Mouse (Mus musculus) layer of hippocampus, postnatal 25 days (tissue): ENCODE measurements around the gene Fam172a. TPM values are rescaled to one million over a fixed set of nuclear protein-coding genes. Genes with fewer than 3 reads are reported as not detected.
A peak's percentile ranks its signal among the peaks of the same experiment; 100 is the strongest.
"Not testable (repeated sequence)": the region's sequence is repeated elsewhere in the genome, so short reads cannot be mapped to it uniquely, and the experiment has no call there.

Experiments
- DNase-seq, 2 experiments: peaks; one replicate each; pipeline ENCODE4 v3.0.0; 2022; ENCODE audit warnings: mixed read lengths in 2 of 2, low spot score in 1 of 2; ENCODE audit errors: extremely low spot score in 1 of 2
- total RNA-seq, 2 experiments: library from RNA; stranded (reverse); gene quantifications; 2 replicates each; pipeline ENCODE4 v1.2.3; 2021

Gene Fam172a
- total RNA-seq, result 10 to 100 TPM; 34.5 to 37.3 TPM

GRCm38 (mm10) chr13:77701733-77702132 lies at the start of gene Fam172a:
Gene Fam172a (plus strand): TSS chr13:77702033.
- DNase-seq, result not testable (repeated sequence)

- no peak for DNase-seq
These were observed 13.2 kb upstream of the Fam172a start for GRCm38 (mm10) chr13:77688651-77689050.

GRCm38 (mm10) chr13:77708514-77709013 lies 6.7 kb downstream of the Fam172a start:
- peak; percentile 85 to 88 for DNase-seq

GRCm38 (mm10) chr13:77717499-77717898 lies 15.7 kb downstream of the Fam172a start:
- DNase-seq, result no peak

- no peak for DNase-seq
These were observed 41.0 kb downstream of the Fam172a start for GRCm38 (mm10) chr13:77742822-77743221.

GRCm38 (mm10) chr13:77777606-77778005 lies 75.8 kb downstream of the Fam172a start:
- no peak for DNase-seq

- DNase-seq, result not testable (repeated sequence)
These were observed 105.5 kb downstream of the Fam172a start for GRCm38 (mm10) chr13:77807341-77807740.

- no peak for DNase-seq
These were observed 108.6 kb downstream of the Fam172a start for GRCm38 (mm10) chr13:77810449-77810848.

- no peak for DNase-seq
These were observed 124.3 kb downstream of the Fam172a start for GRCm38 (mm10) chr13:77826138-77826537.

- DNase-seq, result no peak
These were observed 141.3 kb downstream of the Fam172a start for GRCm38 (mm10) chr13:77843017-77843654.

GRCm38 (mm10) chr13:77848868-77849267 lies 147.0 kb downstream of the Fam172a start:
- no peak for DNase-seq

GRCm38 (mm10) chr13:77864804-77865203 lies 163.0 kb downstream of the Fam172a start:
- no peak for DNase-seq

- no peak for DNase-seq
These were observed 166.5 kb downstream of the Fam172a start for GRCm38 (mm10) chr13:77868314-77868713.

- DNase-seq, result no peak
These were observed 176.3 kb downstream of the Fam172a start for GRCm38 (mm10) chr13:77878120-77878519.

- DNase-seq, result no peak
These were observed 176.7 kb downstream of the Fam172a start for GRCm38 (mm10) chr13:77878545-77878944.

GRCm38 (mm10) chr13:77897619-77898018 lies 195.8 kb downstream of the Fam172a start:
- DNase-seq, result no peak

GRCm38 (mm10) chr13:77898066-77898796 lies 196.4 kb downstream of the Fam172a start:
- no peak for DNase-seq

- no peak for DNase-seq
These were observed 197.9 kb downstream of the Fam172a start for GRCm38 (mm10) chr13:77899725-77900124.

GRCm38 (mm10) chr13:77900843-77901242 lies 199.0 kb downstream of the Fam172a start:
- no peak for DNase-seq

- no peak for DNase-seq
These were observed 207.4 kb downstream of the Fam172a start for GRCm38 (mm10) chr13:77909184-77909583.

GRCm38 (mm10) chr13:77922834-77923233 lies 221.0 kb downstream of the Fam172a start:
- no peak for DNase-seq

- DNase-seq, result no peak
These were observed 255.8 kb downstream of the Fam172a start for GRCm38 (mm10) chr13:77957611-77958010.
